Mouse (Mus musculus): ENCODE data around the gene Nme3. TPM values are rescaled to one million over a fixed set of nuclear protein-coding genes. Genes with fewer than 3 reads are reported as not detected.

Nme3 gene
- polyA plus RNA-seq, 1 experiment from 2014 or later, result 39.8 TPM

DNA sequence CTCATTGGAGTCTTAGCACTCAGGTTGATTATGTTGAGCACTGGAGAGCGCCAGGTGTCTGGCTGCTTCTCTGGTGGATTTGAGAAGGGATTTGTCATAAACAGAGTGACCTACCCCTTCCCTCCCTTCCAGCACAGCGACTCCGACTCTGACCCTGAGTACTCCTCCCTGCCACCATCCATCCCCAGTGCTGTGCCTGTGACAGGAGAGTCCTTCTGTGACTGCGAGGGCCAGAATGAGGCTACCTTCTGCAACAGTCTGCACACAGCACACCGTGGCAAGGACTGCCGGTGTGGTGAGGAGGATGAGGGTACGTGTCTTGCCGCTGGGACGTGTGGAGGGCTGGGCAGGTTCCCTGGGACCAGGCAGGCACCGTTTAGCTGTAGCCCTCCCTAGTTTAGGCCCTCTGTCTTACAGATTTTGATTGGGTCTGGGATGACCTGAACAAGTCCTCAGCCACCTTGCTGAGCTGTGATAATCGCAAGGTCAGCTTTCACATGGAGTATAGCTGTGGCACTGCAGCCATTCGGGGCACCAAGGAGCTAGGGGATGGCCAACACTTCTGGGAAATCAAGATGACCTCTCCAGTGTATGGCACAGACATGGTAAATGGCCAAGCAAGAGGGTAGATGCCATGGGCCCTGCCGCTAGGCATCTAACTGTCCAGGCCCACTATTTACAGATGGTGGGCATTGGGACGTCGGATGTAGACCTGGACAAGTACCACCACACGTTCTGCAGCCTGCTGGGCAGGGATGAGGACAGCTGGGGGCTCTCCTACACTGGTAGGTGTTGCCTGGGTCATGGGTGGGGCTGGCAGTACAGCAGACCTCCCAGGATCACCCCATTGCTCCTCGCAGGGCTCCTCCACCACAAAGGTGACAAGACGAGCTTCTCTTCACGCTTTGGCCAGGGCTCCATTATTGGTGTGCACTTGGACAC lies 5.9 kb upstream of the Nme3 start:
- DNase-seq (ENCODE audit: low read depth, low spot score), result no peak

DNA sequence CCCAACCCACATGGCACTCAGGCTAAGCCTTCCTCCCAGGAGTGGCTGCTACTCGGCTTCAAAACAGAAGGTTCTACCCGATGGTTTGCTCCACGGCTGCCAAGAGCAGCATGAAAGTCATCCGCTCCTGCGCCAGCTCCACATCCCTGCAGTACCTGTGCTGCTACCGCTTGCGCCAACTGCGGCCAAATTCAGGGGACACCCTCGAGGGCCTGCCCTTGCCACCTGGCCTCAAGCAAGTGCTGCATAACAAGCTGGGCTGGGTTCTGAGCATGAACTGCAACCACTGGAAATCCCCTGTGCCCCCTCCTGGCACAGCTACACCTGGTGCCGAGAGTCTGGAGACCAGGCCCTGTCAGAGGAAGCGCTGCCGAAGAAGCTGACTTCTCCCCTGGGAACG lies 5.0 kb upstream of the Nme3 start:
- DNase-seq (ENCODE audit: low read depth, low spot score) (no peak), ATAC-seq (no peak)
- POLR2A ChIA-PET, result interaction anchor here (0.8 kb wide), 1 partner anchor 9 kb away, joined by 3 read pairs; no protein-coding TSS in a partner anchor
- CTCF ChIA-PET, result interaction anchor here (1.6 kb wide), 1 partner anchor 48 kb away, joined by 3 read pairs; no protein-coding TSS in a partner anchor
- H3K27me3 ChIP-seq, result no peaks in the 10 kb centered on the region
- in situ Hi-C loops (cut with MboI; ENCODE audit: low pct_unique_long_range_greater_than_20kb), result no loop called here
- no peak for TF ChIP-seq CTCF (IDR thresholded peaks at IDR 0.05)

More for the DNA sequence above, 5.9 kb upstream of the Nme3 start:
- ChIA-PET POLR2A (interaction anchor here (0.7 to 0.8 kb wide), 2 partner anchors 8 to 46 kb away, joined by 3 read pairs; no protein-coding TSS in a partner anchor), CTCF (interaction anchor here (1.6 kb wide), 1 partner anchor 47 kb away, joined by 3 read pairs; no protein-coding TSS in a partner anchor)
- in situ Hi-C loops (cut with MboI; ENCODE audit: low pct_unique_long_range_greater_than_20kb), result no loop called here
- no peaks in the 10 kb centered on the region for H3K27me3 ChIP-seq
- no peak for TF ChIP-seq CTCF (IDR thresholded peaks at IDR 0.05)
- no peak for ATAC-seq

DNA sequence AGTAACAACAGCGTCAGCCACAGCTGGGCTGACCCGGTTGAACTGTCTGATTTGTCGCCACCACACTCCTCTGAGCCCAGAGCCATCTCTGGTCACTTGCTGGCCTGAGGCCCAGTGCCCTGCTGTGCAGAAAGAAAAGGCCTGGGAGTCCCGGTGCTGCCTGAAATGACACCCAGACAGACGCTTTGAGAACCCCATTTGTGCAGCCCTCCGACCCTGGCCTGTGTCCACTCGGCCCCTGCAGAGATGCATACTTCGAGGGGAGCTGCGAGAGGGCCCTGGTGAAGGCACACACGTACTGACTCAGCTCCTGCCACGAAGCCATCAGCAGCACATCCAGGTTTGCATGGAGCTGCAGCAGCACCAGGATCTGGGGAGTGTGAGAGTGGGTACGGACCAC lies 3.5 kb upstream of the Nme3 start:
- ChIA-PET POLR2A (no interaction called here), CTCF (no interaction called here)
- in situ Hi-C loops (cut with MboI; ENCODE audit: low pct_unique_long_range_greater_than_20kb), result no loop called here
- DNase-seq (ENCODE audit: low read depth, low spot score) (no peak), ATAC-seq (no peak)
- H3K27me3 ChIP-seq, result no peaks in the 10 kb centered on the region
- TF ChIP-seq CTCF (IDR thresholded peaks at IDR 0.05), result no peak

DNA sequence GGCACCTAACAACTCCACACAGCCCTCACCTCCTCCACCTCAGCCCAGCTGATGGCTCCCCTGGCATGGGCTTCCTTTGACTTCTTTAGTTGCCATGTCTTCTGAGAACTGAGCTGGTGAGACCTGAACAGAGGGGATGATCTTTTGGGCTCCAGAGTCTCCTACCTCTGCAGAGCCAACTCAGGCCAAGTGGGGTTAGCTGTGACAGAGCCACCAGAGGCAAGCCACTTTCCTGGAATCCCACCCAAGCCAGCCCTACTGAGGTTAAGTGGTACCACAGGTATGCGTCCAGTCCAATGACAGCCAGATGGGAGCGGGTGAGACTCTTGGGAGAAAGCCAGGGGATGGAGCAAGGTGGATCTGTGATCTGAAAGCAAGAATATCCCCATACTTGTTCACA lies 3.0 kb upstream of the Nme3 start:
- H3K27me3 ChIP-seq, result no peaks in the 10 kb centered on the region
- no peak for TF ChIP-seq CTCF (IDR thresholded peaks at IDR 0.05)
- DNase-seq (ENCODE audit: low read depth, low spot score) (no peak), ATAC-seq (no peak)
- CTCF ChIA-PET, result no interaction called here
- in situ Hi-C loops (cut with MboI; ENCODE audit: low pct_unique_long_range_greater_than_20kb), result no loop called here
- POLR2A ChIA-PET, result no interaction called here

DNA sequence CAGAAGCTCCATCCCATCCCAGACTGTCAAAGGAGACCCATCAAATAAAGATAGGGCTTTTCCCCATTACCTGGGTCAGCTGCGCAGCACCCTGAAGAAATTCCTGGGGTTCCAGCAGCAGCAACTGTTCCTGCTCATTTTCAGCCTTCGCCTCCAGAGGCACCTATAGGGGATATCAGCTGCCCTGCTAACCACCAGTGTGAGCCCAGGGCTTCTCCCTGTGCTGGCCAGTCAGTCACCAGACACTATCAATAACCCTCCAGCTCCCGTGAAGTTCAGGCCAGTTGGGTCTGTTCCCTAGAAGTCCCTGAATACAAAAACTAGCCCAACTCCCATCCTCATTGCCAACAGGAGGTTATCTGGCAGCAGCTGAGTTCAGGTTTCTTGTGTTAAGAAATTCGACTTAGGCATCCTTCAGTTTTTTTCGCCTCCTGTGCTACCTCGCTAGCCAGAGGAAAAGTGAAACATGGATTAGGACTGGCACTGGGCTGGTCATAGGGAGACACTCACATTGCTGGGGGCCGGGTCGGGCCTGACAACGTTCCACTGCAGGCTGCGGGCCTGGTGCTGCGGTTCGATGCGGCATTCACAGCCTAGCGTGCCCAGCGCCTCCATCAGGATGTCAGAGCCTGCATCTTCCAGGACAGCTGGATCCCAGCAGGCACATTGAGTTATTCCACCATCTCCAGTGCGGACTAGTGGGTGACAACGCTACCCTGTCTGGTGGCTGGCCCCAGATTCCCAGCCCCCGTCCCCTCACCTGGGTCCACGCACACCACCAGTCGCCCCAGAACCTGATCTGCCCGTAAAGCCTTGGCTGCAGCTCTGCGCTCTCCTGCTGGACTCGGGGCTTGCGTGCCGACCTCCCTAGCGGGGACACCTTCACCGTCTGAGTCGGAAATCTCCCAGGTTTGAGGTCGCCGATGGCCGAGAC lies 2.0 kb upstream of the Nme3 start:
- POLR2A ChIA-PET, result interaction anchor here (0.8 to 1.4 kb wide), 5 partner anchors 19 to 71 kb away, joined by 3 to 4 read pairs (median 4); no protein-coding TSS in a partner anchor
- no peak for TF ChIP-seq CTCF (IDR thresholded peaks at IDR 0.05)
- DNase-seq (ENCODE audit: low read depth, low spot score) (no peak), ATAC-seq (no peak)
- CTCF ChIA-PET, result no interaction called here
- no peaks in the 10 kb centered on the region for H3K27me3 ChIP-seq
- in situ Hi-C loops (cut with MboI; ENCODE audit: low pct_unique_long_range_greater_than_20kb), result no loop called here

DNA sequence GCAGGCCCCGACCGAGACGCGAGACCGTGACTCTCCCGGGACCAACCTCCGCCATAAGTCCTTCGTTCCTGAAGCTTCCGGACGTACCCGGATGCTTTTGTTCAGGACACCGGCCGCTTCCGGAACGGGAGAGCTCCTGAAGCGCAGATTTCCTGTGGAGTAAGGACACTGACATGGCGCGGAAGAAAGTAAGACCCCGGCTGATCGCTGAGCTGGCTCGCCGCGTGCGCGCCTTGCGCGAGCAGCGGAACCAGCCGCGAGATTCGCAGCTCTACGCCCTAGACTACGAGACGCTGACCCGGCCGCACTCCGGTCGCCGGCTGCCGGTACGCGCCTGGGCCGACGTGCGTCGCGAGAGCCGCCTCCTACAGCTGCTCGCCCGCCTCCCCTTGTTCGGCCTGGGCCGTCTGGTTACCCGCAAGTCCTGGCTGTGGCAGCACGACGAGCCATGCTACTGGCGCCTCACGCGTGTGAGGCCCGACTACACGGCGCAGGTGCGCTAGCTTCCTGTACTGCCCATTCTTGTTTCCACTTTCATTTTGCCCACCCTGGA lies 1.2 kb upstream of the Nme3 start, which contains the start of the genes Eme2 and Mrps34:
Eme2 (minus strand) TSS at position 93 of the 553 bp plus-strand sequence.
Mrps34 (plus strand) TSS at position 122 of the 553 bp plus-strand sequence.
- ChIA-PET CTCF (no interaction called here), POLR2A (interaction anchor here (0.8 to 1.4 kb wide), 5 partner anchors 18 to 71 kb away, joined by 3 to 4 read pairs (median 4); no protein-coding TSS in a partner anchor)
- no peak for TF ChIP-seq CTCF (IDR thresholded peaks at IDR 0.05)
- in situ Hi-C loops (cut with MboI; ENCODE audit: low pct_unique_long_range_greater_than_20kb), result no loop called here
- ATAC-seq (peak; percentile 28), DNase-seq (ENCODE audit: low read depth, low spot score) (peak; percentile 42)
- H3K27me3 ChIP-seq, result no peaks in the 10 kb centered on the region

DNA sequence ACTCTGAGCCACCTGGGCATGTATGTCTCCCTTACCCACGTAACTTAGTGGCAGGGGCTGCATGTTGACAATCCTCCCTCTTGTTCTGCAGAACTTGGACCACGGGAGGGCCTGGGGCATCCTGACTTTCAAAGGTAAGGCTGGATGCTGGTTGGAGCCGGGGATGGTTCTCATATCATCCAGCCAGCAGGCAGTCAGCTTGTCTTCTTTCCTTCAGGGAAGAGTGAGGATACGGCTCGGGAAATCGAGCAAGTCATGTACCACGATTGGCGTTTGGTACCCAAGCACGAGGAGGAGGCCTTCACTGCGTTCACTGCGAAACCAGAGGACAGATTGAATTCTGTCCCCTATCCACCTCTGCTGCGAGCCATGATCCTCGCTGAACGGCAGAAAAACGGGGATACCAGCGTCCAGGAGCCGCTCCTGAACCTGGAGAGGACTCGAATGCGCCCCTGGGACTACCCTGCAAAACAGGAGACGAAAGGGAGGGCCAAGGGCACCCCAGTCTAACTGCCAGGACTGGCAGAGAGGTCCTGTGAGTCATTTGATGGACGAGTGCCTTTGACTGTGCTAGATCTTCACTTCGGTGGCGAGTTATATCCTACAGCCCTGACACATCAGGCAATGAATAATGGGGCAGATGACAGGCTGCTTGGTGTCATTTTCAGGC lies 594 bp upstream of the Nme3 start:
- DNase-seq (ENCODE audit: low read depth, low spot score), result peak; percentile 30
- ChIA-PET CTCF (no interaction called here), POLR2A (interaction anchor here (0.8 to 1.2 kb wide), 2 partner anchors 18 to 35 kb away, joined by 3 to 4 read pairs; no protein-coding TSS in a partner anchor)
- no peak for TF ChIP-seq CTCF (IDR thresholded peaks at IDR 0.05)
- peak; percentile 0 for ATAC-seq
- in situ Hi-C loops (cut with MboI; ENCODE audit: low pct_unique_long_range_greater_than_20kb), result no loop called here
- H3K27me3 ChIP-seq, result no peaks in the 10 kb centered on the region

DNA sequence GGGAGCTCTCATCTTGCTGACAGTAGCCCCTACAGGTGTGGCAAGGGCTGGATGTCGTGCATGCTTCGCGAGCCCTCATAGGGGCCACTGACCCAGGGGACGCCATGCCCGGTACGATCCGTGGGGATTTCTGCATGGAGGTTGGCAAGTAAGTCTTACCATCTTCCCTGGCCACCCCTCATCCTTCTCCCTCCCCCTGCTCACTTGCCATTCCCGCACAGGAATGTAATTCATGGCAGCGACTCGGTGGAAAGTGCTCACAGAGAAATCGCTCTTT lies 631 bp downstream of the Nme3 start:
- in situ Hi-C loops (cut with MboI; ENCODE audit: low pct_unique_long_range_greater_than_20kb), result no loop called here
- POLR2A ChIA-PET, result interaction anchor here (0.6 to 0.8 kb wide), 2 partner anchors 26 to 46 kb away, joined by 3 to 5 read pairs; partner anchors contain the start of gene Fahd1
- DNase-seq (ENCODE audit: low read depth, low spot score) (no peak), ATAC-seq (no peak)
- CTCF ChIA-PET, result no interaction called here
- no peaks in the 10 kb centered on the region for H3K27me3 ChIP-seq
- no peak for TF ChIP-seq CTCF (IDR thresholded peaks at IDR 0.05)

DNA sequence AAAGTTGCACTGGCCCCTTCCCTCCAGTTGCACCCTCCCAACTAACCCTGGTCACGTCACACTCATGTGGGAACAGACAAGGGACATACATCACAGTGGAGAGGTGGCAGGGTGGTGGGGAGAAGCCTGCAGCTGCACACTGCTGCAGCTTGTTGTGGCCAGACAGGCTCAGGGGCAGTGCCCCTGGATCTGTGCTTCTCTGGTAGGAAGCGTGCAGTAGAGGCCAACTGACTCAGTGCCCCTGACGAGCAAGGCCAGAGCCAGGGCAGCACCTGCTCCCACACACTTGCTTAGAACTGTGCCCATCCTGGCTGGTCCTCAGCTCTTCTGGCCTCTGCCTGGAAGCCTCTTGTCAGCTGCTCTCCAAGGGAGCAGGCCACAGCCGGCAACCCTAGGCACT lies 1.3 kb downstream of the Nme3 start:
- CTCF ChIA-PET, result no interaction called here
- no peak for DNase-seq (ENCODE audit: low read depth, low spot score)
- TF ChIP-seq CTCF (IDR thresholded peaks at IDR 0.05), result no peak
- no peak for ATAC-seq
- in situ Hi-C loops (cut with MboI; ENCODE audit: low pct_unique_long_range_greater_than_20kb), result no loop called here
- no peaks in the 10 kb centered on the region for H3K27me3 ChIP-seq
- POLR2A ChIA-PET, result no interaction called here

Measured in Patski (cell line).